Mouse (Mus musculus) WW6 (cell line): ENCODE results near the gene Wbp1l.
A peak's percentile ranks its signal among the peaks of the same experiment; 100 is the strongest.

Experiments
- DNase-seq: peaks from one replicate; pipeline ENCODE4 v3.0.0-alpha.2; 2013; ENCODE audit warnings: low read depth, low spot score

Wbp1l gene

DNA sequence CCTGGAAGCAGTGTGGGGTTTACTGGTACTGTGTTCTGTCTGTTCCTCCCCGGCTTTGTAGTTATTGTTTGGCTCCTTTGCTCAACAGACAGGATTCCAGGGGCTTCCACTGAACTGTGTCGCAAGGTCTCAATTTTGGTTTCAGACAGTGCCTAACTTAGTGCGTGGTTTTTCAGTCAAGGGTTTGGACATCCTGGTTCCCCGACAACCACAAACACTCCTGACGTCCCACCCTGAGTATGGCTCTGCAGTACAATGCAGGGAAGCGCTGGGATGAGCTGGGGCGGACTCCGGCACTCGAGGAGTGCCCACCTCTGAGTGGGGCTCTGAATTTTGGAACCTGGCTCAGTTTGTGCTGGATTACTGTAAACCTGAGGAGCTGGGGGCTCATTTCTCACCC lies 30.9 kb downstream of the Wbp1l start:
- DNase-seq = no peak

DNA sequence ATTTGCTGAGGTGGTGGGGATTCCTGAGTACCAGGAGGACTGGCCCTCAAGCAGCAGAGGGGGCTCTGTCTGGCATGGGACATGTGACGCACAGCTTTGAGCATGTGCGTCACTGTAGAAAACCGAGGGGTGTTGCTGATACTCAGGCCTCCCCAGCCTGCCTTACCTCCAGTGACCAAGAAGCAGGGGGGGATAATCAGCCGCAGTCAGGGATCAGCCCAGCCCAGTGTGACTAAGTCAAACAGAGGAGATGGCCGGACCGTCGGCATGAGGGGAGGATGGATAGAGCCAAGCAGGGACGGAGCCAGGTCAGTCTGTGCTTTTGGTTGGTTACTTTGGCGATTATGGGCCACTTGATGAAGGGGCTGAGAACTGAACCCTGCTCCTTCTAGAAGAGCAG lies 32.8 kb downstream of the Wbp1l start:
- DNase-seq = no peak

DNA sequence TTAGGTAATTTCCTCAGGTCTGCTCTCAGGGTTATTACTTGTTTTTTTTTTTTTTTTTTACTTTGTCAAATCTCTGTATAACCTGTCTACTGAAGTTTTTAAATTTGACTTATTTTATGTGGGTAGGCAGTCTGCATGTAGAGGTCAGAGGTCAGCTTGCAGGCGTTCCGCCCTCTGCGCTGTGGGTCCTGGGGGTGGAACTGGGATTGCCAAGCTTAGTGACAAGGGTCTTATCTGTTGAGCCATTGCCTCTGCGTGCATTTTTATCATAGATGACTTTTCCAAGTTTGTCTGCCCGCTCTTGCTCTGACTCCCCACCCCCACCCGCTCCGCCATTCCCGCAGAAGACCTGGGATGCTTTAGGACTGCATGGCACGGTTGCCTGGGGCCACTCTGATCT lies 36.9 kb downstream of the Wbp1l start:
- DNase-seq = no peak

DNA sequence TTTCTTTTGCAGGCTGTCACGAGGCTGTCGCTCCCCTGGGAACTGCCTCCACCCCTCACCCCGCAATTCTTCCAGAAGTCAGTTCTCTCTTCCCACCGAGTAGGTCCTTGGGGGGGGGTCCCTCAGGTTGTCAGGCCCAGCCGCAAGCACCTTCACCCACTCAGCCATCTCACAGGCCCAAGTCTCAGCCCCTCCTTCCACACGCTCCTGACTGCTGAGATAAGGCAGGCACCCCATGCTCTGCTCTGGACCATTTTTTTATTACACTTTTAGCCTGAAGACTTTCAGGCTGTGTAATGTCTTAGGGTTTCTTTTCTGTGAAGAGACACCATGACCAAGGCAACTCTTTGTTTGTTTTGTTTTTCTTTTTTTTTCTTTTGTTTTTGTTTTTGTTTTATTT lies 38.7 kb downstream of the Wbp1l start:
- DNase-seq = no peak

DNA sequence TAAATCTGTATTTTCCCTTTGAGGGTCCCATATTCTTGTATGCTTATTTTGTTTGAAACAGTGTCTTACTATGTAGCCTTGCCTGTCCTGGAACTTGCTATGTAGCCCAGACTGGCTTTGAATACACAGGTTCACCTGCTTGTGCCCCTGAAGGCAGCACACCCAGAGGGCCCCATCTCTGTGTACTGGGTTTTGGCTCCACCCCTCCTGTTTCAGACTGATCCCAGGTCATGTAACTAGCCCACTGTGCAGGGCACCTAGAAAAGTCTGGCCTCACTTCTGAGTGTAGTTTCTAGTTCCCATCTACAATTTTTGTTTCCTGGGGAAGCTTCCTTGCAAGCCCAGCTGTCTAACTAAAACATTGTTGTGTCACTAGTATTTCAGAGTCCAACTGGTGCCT lies 40.2 kb downstream of the Wbp1l start:
- DNase-seq = no peak

DNA sequence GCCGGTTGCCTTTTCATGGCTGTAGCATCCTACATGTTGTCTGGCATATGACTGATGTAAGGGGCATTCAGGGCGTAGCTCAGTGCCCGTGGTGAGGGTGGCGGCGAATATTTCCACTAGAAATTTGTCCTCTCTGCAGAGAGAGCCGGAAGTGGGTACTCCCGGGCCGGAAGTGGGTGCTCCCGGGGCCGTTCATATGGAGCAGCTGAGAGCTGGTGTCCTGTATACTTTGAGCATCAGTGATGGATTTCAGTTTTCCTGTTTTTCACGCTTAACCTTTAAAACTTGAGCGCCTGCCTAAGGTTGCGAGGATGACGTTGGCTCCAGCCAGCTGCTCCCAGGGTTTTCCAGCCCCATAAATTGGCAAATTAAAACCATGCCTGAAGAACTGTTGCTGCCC lies 40.6 kb downstream of the Wbp1l start:
- no peak for DNase-seq

DNA sequence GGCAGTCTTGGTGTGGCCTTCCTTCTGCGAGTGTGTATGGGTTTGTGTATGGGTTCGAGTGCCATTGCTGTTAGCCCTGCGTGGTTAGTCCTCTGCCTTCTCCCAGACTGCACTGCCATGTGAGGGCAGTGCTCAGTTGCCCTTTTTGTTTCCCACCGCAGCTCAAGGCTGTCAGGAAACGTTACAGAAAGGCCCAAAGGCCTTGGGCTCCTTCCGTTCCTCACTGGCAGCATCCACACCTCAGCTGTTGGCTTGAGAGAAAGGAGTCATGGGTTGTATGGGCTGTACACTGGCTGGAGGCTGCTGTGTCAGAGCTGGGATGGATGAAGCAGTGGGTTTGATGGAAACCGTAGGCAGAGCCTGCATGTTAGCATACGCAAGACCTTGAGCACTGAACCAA lies 41.9 kb downstream of the Wbp1l start:
- no peak for DNase-seq

DNA sequence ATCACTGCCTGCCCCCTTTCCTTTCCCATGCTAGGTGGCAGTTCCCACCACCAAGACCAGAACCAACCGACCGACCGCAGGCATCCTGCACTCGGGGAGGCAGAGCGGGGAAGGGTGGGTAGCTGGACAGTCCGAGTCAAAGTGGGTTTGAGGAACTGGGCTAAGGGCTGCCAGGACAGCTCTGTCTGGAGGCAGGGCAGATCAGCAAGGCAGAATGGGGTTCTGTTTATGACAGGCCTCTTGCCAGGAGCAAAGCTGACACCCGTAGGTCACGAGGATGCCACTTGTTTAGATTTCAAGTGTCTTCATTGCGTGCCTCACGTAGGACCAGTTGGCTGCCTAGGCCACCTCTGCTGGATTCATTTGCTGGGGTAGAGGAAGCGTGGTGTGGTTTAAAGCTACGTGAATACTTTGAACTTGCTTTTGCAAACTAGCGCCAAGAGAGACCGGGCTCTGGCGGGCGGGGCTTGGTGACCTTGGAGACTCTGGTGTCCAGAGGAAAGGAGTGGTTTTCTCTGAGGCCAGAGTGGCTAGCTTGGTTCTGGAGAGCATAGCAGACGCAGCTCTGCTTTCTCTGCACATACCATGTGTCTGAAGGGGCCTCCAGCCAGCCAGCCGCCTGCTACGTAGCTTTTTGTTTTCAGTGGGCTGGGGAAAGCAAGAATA lies 42.7 kb downstream of the Wbp1l start:
- no peak for DNase-seq

DNA sequence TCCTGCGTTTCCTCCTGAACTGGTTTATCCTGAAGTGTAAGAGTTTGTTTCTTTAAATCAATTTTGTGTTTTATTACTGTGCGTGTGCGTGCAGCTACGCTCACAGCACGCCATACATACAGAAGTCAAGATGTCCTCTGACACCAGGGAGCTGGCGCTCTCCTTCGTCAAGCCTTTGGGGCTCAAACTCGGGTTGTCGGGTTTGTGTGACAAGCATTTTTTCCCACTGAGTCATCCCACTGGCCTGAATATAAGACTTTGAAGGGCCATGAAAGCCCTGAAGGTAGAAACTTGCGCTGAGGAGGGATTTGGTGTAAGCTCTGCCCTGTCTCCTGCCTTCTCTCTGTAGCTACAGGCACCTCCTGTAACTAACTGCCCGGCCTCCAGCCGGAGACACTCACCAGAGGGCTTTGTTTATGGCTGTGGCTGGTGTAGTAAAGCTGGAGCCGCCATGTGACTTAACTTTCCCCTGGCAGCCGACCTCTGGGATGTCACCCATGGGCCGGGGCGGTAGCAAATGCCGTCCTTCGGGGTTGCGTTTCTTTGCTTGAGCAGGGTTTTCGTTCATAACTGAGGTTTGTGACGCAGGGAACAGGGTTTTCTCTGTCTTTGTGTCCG lies 43.4 kb downstream of the Wbp1l start:
- no peak for DNase-seq

DNA sequence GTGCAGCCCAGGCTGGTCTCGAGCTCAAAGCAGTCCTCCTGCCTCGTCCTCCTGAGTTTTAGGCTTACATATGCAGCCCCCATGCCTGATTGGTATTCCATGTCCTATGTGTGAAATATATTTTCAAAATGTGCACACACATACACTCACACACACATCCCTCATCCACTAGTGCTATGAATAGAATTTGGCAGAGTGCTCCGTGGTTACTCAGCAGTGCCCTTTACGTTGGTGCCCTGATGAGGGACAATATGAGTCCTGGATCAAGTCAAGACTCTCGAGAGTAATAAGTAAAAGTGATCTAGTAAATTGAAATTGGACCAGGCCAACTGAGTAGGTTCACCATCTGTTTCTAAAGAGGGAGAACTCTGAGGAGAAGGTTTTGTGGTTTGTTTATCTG lies 44.4 kb downstream of the Wbp1l start:
- DNase-seq = no peak

DNA sequence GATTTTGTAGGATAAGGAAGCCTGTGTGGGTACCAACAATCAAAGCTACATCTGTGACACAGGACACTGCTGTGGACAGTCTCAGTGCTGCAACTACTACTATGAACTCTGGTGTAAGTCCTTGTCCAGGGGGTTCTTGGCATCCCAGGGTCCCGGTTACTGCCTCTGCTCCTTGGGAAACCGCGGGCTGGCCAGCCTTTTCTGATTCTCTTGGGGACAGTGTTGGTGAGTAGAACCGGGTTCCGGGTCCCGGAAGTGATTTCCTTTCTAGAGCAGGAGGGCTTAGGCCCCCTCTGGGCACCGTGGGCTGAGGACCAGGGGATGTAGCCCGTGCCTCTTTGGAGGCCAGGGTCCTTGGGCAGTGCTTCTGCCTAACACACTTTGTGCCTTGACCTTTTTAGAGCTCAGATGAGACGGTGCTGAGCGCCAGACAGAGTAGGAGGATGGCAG lies 45.5 kb downstream of the Wbp1l start:
- DNase-seq = no peak

DNA sequence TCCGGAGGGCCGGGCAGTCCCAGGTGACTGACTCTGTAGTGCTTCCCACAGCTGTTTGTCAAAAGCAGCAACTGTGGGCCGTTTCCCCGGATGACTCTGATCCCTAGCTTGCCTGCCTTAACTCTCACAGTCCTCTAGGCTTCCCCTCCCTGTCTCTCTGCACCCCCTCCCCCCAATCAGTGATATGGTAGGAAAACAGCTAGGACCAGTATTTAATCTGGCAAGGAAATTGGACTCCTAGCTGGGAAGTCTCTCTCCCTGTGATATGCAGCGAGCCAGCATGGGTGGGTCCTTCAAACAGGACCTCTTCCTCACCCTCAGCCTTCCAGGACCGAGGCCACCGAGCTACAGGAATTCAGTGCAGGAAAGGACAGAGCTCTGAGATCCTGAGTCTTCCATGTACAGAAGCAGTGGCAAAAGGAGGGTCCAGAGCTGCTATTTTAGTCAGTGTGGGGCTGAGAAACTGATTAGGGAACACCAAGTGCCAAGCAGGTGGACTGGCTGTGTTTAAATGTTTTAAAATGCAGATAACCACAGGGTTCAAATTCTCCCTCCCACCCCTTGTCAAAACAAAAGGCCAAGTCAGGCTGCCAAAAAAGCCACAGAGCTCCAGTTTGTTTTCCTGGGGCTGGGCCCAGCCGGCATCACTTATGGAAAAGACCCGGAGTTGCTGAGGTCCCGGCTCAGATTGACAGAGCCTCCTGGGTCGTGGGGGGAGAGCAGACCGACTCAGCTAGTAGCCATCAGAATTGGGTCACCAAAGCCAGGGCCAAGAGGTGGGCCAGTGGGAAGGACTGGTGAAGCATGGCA lies 46.1 kb downstream of the Wbp1l start:
- no peak for DNase-seq

DNA sequence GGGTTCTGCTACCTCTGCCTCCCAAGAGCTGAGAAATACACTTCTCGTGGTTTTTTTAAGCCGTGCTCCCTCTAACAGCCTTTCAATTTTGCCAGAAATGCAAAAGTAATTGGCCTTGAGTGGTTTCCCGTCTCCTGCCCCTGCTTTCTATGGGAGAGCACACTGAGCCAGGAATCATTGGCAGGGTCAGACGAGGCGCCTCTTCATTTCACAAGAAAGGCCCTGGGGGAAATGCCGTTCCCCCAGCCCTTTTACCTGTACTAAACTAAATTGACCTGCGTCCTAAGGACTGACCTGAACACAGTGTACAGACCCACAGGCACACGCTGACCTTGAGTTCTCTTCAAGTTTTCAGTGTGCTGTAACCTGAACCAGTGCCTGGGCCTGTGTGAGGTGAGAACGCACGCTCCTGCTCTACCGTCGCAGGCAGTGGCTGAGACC lies 47.2 kb downstream of the Wbp1l start:
- DNase-seq = no peak

DNA sequence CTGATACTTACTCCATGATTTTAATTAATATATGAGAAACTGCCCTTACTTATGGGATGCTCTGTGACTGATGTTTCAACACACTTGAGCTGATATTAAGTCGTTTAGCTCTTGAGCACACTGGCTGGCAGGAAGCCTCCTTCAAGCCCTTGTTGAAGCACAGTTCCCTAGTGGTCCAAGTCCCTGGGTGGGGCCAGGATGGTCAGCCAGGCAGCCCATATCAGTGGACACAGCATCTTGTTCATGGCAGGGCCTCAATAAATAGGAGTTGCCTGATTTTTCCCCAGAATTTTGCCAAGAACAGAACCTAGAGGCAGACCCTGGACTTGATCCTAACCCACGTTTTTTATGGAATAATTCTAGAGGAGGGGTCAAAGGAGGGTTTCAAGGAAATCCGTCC lies 48.4 kb downstream of the Wbp1l start:
- no peak for DNase-seq

DNA sequence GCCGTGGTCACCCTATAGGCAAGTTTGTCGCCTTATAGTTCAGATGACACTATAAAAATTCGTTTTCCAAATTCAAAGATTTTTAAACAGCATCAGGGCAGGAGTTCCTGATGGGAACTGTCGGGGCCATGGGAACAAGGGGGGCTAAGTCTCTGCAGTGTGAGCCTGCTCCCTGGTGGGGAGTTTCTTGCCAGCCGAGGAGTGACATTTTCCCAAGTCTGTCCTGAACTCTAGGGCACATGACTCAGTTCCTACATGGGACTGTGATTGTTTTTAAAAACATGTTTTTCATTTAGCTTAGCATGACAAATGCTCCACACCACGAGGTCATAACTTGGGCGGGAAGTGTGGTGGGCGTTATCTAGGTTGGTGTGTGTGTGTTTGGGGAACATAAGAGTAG lies 49.0 kb downstream of the Wbp1l start:
- DNase-seq = no peak

DNA sequence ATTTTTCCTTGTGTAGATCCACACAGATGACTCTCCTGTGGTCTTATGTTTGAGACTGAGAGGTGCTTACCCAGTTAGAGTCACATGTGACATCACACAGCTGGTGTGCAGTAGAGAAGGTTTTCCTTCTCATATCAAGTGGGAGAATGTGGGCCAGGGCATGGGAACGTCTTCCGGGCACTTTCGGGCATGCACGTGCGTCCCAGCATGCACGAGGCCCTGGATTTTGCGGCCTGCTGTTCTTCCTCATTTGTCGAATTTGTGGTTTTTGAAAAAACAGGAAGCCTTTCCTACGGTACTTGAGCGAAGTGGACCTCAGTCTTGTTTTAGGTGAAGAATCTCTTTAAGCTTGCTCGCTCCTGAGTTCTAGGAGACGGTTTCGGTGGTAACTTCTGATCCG lies 49.7 kb downstream of the Wbp1l start:
- DNase-seq = no peak

DNA sequence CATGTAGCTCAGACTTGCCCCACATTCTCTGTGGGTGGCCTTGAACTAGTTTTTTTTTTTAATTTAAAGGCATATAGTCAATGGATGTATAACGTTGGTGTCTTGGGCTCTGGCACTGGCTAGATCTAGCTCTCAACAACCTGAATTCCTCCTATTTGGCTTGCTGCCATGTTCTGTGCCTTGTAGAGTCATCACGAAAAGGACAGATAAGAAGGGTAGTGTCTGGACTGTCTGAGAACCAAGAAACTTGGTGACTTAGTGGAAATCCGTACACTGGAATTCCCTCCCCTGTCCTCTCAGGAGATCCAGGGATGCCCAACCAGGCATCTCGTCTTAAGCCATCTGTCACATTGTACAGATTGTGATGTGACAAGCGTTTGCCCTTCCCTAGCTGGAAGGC lies 54.3 kb downstream of the Wbp1l start:
- DNase-seq = no peak

DNA sequence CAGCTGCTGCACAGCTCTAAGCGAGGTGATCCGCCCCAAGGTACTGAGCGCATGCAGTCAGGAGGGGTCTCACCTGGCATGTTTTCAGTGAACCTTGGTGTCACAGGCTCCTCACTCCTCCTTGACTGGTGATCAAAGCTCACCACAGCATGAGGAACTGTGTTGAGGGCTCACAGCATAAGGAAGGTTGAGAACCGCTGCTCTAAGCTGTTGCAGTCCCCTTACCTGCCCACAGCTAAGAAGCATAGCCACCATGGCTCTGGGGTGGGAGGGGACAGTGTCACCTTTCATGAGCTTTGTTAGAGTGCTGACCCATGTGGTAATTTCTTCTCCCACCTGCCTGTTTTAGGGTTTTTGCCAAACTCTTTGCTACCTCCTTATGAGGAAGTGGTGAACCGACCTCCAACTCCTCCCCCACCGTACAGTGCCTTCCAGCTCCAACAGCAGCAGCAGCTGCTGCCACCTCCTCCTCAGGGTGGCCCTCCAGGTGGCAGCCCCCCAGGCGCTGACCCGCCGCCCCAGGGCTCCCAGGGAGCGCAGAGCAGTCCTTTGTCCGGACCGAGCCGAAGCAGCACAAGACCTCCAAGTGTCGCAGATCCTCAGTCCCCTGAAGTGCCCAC lies 54.8 kb downstream of the Wbp1l start:
- DNase-seq = no peak

DNA sequence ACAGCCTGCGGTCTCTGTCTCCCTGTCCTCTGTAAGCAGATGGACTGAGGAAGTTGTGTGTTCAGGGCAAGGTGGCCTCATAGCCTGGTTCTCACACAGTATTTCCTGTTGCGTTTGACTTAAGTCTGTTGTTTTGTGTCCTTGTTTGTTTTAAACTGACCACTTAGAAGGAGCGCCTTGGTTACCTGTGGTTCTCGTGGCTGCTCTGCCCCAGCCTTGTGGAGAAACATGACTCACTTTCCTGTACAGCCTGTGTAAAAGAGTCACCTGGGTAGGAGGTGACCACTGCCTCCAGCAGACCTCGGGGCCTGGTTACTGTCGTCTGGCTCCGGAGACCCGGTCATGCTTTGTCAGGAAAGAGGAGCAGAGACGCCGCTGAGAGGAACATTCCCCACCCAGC lies 56.7 kb downstream of the Wbp1l start:
- DNase-seq = no peak

DNA sequence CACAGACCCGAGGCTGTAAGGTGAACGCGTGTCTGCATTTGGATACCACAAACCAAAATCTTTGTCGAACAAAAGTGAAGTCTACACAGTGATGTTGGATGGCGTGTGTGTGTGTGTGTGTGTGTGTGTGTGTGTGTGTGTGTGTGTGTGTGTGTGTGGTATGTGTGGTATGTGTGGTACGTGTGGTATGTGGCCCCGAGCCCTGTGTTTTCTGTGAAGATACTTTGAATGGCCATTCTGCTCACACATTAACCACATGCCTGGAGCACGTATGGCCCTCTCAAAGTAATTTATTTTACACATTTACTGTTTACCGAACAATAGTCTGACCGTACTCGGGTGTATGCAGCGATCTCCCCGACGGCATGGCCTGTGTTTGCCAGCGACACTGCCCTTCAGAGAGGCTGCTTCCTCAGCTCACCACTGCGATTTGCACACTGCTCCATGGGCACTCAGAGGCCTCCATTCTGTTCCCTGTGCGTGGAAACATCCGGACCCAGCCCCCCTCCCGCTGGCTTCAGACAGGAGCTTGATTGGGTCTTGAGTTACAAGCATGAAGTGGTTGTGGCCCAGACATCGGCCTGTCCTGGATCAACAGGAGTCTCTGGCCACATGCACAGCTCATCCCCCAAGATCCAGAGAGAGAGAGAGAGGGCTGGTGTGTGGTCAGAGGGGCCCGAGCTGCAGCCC lies 57.4 kb downstream of the Wbp1l start:
- DNase-seq = no peak

DNA sequence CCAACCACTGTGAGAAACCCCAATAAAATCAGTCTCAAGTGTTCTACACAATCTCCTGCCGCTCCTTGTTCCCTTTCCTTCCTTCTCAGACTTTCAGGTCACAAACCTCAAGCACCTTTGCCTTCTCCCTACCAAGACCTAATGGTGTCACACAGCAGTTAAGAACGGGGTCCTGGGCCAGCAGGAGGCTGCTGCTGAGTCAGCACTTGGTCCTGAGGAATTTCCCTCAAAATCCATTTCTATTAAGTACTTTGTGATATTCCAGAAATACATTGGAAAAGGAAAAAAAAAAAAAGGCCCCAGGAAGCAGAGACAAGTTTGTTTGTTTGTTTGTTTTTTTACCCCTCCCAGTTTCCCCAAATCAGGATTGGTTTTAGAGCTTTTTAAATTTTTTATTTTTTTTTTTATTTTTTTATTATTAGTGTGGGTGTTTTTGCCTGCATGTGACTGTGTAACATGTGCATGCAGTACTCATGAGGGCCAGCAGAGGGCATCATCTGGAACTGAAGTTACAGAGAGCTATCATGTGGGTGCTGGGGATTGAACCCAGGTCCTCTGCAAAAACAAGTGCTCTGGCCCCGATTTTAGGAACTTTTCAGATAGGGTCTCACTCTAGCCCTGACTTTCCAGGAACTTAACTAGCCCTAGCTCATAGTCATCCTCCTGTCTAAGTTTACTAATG lies 58.6 kb downstream of the Wbp1l start:
- DNase-seq = peak; percentile 38
